Mouse (Mus musculus): ENCODE measurements around the gene Tnrc6b. TPM values are rescaled to one million over a fixed set of nuclear protein-coding genes. Genes with fewer than 3 reads are reported as not detected.

Tnrc6b gene
- polyA plus RNA-seq, 1 experiment from 2014 or later, result 10.1 TPM

- H3K9me3 ChIP-seq (ENCODE audit: low read length), result no peaks in the 10 kb centered on the region
- peaks cover 18% of the 10 kb centered on the region for H3K36me3 ChIP-seq (ENCODE audit: insufficient read depth, low read length)
- no peak overlapping the region for H3K9ac ChIP-seq (replicated peaks; ENCODE audit: low read depth)
- ATAC-seq, result no peak
- no peak overlapping the region for H3K27ac ChIP-seq (ENCODE audit: low read length)
- H3K4me2 ChIP-seq (replicated peaks; ENCODE audit: low read depth, low read length), result no peak overlapping the region
- no peak overlapping the region for H3K4me3 ChIP-seq (ENCODE audit: low read depth, low read length)
- TF ChIP-seq CTCF (IDR thresholded peaks at IDR 0.05), result no peak
- no peak for TF ChIP-seq EP300 (IDR thresholded peaks at IDR 0.05)
- no peaks in the 10 kb centered on the region for H3K27me3 ChIP-seq (replicated peaks; ENCODE audit: insufficient read depth, low read length)
- 94% methylated on average over 9 of the region's 9 CpGs for WGBS
- no peaks in the 10 kb centered on the region for H3K4me1 ChIP-seq (ENCODE audit: insufficient read depth, low read depth, low read length)
- DNase-seq (ENCODE audit: low spot score), result no peak
Measured at GRCm38 (mm10) chr15:80931345-80931960, 220.3 kb downstream of the Tnrc6b start.

- H3K36me3 ChIP-seq (ENCODE audit: insufficient read depth, low read length), result no peaks in the 10 kb centered on the region
- no peak for ATAC-seq
- WGBS, result 78% methylated on average over 5 of the region's 5 CpGs
- H3K27ac ChIP-seq (ENCODE audit: low read length), result 0 out of 2 replicates have a peak overlapping the region, but pooled peaks have one; percentile 65
- H3K4me3 ChIP-seq (ENCODE audit: low read depth, low read length), result no peak overlapping the region
- H3K4me1 ChIP-seq (ENCODE audit: insufficient read depth, low read depth, low read length), result no peaks in the 10 kb centered on the region
- H3K27me3 ChIP-seq (replicated peaks; ENCODE audit: insufficient read depth, low read length), result no peaks in the 10 kb centered on the region
- no peak for DNase-seq (ENCODE audit: low spot score)
- no peaks in the 10 kb centered on the region for H3K9me3 ChIP-seq (ENCODE audit: low read length)
- H3K4me2 ChIP-seq (replicated peaks; ENCODE audit: low read depth, low read length), result no peak overlapping the region
- no peak overlapping the region for H3K9ac ChIP-seq (replicated peaks; ENCODE audit: low read depth)
- TF ChIP-seq EP300 (IDR thresholded peaks at IDR 0.05) (no peak), CTCF (IDR thresholded peaks at IDR 0.05) (no peak)
Measured at GRCm38 (mm10) chr15:80934841-80935240, 223.7 kb downstream of the Tnrc6b start.

- no peak overlapping the region for H3K4me2 ChIP-seq (replicated peaks; ENCODE audit: low read depth, low read length)
- no peaks in the 10 kb centered on the region for H3K27me3 ChIP-seq (replicated peaks; ENCODE audit: insufficient read depth, low read length)
- H3K27ac ChIP-seq (ENCODE audit: low read length), result peak overlapping the region; percentile 65; the same call in 1 of the 2 replicates
- no peaks in the 10 kb centered on the region for H3K4me1 ChIP-seq (ENCODE audit: insufficient read depth, low read depth, low read length)
- WGBS, result 73% methylated on average over 3 of the region's 3 CpGs
- peak; percentile 91 for DNase-seq (ENCODE audit: low spot score)
- TF ChIP-seq CTCF (IDR thresholded peaks at IDR 0.05) (no peak), EP300 (IDR thresholded peaks at IDR 0.05) (peak; percentile 63)
- no peak overlapping the region for H3K4me3 ChIP-seq (ENCODE audit: low read depth, low read length)
- ATAC-seq, result peak; percentile 97
- no peak overlapping the region for H3K9ac ChIP-seq (replicated peaks; ENCODE audit: low read depth)
- no peaks in the 10 kb centered on the region for H3K36me3 ChIP-seq (ENCODE audit: insufficient read depth, low read length)
- no peaks in the 10 kb centered on the region for H3K9me3 ChIP-seq (ENCODE audit: low read length)
Measured at GRCm38 (mm10) chr15:80936686-80937085, 225.6 kb downstream of the Tnrc6b start.

- Histone ChIP-seq H3K9ac (replicated peaks; ENCODE audit: low read depth) (no peak overlapping the region), H3K4me2 (replicated peaks; ENCODE audit: low read depth, low read length) (no peak overlapping the region), H3K4me3 (ENCODE audit: low read depth, low read length) (no peak overlapping the region), H3K27me3 (replicated peaks; ENCODE audit: insufficient read depth, low read length) (no peaks in the 10 kb centered on the region), H3K9me3 (ENCODE audit: low read length) (no peaks in the 10 kb centered on the region), H3K36me3 (ENCODE audit: insufficient read depth, low read length) (no peaks in the 10 kb centered on the region), H3K4me1 (ENCODE audit: insufficient read depth, low read depth, low read length) (no peaks in the 10 kb centered on the region), H3K27ac (ENCODE audit: low read length) (no peak overlapping the region)
- no peak for ATAC-seq
- 75% methylated on average over 4 of the region's 4 CpGs for WGBS
- no peak for DNase-seq (ENCODE audit: low spot score)
- TF ChIP-seq CTCF (IDR thresholded peaks at IDR 0.05), result no peak
- TF ChIP-seq EP300 (IDR thresholded peaks at IDR 0.05), result no peak
Measured at GRCm38 (mm10) chr15:80938615-80939014, 227.5 kb downstream of the Tnrc6b start.

DNA sequence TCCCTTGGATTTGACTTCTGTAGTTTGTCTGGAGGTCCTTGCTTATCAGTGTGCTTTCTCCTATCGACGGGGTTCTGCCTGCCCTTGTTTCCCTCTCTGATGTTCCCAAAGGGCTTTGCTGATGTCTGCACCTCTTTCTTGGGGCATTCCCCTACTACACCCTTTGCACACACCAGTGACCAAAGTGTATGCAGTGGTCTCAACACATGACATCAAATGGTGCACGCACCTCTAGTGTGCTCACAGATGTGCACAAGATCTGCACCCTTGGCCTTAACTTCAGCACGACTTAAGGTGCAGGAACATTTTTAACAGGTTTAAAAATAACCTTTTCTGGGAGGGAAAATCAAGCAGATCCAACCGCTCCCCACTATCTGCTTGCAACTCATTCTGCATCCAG is 228.3 kb downstream of the Tnrc6b start:
- no peaks in the 10 kb centered on the region for H3K27me3 ChIP-seq (replicated peaks; ENCODE audit: insufficient read depth, low read length)
- no peaks in the 10 kb centered on the region for H3K36me3 ChIP-seq (ENCODE audit: insufficient read depth, low read length)
- H3K4me2 ChIP-seq (replicated peaks; ENCODE audit: low read depth, low read length), result no peak overlapping the region
- ATAC-seq, result no peak
- no peak for TF ChIP-seq CTCF (IDR thresholded peaks at IDR 0.05)
- TF ChIP-seq EP300 (IDR thresholded peaks at IDR 0.05), result no peak
- no peak overlapping the region for H3K4me3 ChIP-seq (ENCODE audit: low read depth, low read length)
- H3K27ac ChIP-seq (ENCODE audit: low read length), result no peak overlapping the region
- H3K4me1 ChIP-seq (ENCODE audit: insufficient read depth, low read depth, low read length), result no peaks in the 10 kb centered on the region
- DNase-seq (ENCODE audit: low spot score), result no peak
- H3K9me3 ChIP-seq (ENCODE audit: low read length), result no peaks in the 10 kb centered on the region
- no peak overlapping the region for H3K9ac ChIP-seq (replicated peaks; ENCODE audit: low read depth)
- whole genome bisulfite sequencing, result 87% methylated on average over 5 of the region's 5 CpGs

DNA sequence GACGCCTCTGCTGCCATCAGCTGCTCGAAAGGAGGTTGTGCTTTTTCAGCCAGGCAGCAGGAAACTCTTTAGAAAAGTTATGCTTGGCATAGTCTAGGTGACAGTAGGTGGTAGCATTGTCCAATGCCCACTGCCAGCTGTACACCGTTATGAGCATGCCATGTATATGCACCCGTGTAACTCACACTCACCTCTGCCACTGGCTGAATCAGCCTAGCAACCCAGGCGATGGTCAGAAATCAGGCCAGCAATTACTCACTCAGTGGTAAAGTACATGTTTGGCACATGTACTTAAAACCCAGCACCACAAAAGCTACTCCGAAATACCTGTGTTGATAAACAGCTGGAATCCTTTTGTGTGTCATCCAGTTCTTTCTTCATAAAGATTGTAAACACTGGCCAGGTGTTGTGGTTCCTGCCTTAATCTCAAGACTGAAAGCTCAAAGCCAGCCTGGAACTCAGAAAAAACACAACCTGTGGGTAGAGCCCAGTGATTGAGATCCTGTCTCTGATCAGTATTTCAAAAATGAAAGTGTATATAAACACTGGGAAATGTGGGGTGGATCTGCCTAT is 230.4 kb downstream of the Tnrc6b start:
- 80% methylated on average over 6 of the region's 6 CpGs for WGBS
- Histone ChIP-seq H3K4me3 (ENCODE audit: low read depth, low read length) (no peak overlapping the region), H3K4me1 (ENCODE audit: insufficient read depth, low read depth, low read length) (no peaks in the 10 kb centered on the region), H3K36me3 (ENCODE audit: insufficient read depth, low read length) (no peaks in the 10 kb centered on the region), H3K27me3 (replicated peaks; ENCODE audit: insufficient read depth, low read length) (no peaks in the 10 kb centered on the region), H3K4me2 (replicated peaks; ENCODE audit: low read depth, low read length) (no peak overlapping the region), H3K27ac (ENCODE audit: low read length) (no peak overlapping the region), H3K9me3 (ENCODE audit: low read length) (no peaks in the 10 kb centered on the region), H3K9ac (replicated peaks; ENCODE audit: low read depth) (no peak overlapping the region)
- no peak for TF ChIP-seq EP300 (IDR thresholded peaks at IDR 0.05)
- 0 out of 2 replicates have a peak, but pooled peaks have one; percentile 2 for TF ChIP-seq CTCF (IDR thresholded peaks at IDR 0.05)
- DNase-seq (ENCODE audit: low spot score), result no peak
- ATAC-seq, result no peak

Data from lung, postnatal 0 days (tissue).